Mouse (Mus musculus): ENCODE measurements at regions not wholly inside any gene's neighbourhood (a gene's known extent, or its start where the extent isn't known, plus 50 kb on each side); places are given as distances from the start of the nearest gene placed in this dataset.

- DNase-seq (ENCODE audit: extremely low spot score in 1 of 2, low spot score in 2 of 2), result peak in 1 of 2 experiments; percentile 33
- intact Hi-C loops (cut with DNase I), result no loop called here
Measured at GRCm38 (mm10) chr6:117272227-117272955, 104.1 kb downstream of the Cxcl12 start.

- intact Hi-C loops (cut with DNase I), result no loop called here
- no peak for DNase-seq (ENCODE audit: extremely low spot score in 1 of 2, low spot score in 2 of 2)
Measured at GRCm38 (mm10) chr6:117275915-117276314, 107.6 kb downstream of the Cxcl12 start.

- DNase-seq (ENCODE audit: extremely low spot score in 1 of 2, low spot score in 2 of 2), result no peak
- intact Hi-C loops (cut with DNase I), result no loop called here
Measured at GRCm38 (mm10) chr6:117276850-117277249, 108.5 kb downstream of the Cxcl12 start.

GRCm38 (mm10) chr6:117279297-117279696, 111.0 kb downstream of the Cxcl12 start:
- DNase-seq (ENCODE audit: extremely low spot score in 1 of 2, low spot score in 2 of 2), result no peak
- intact Hi-C loops (cut with DNase I), result no loop called here

GRCm38 (mm10) chr6:117279786-117280411, 111.6 kb downstream of the Cxcl12 start:
- peak in 1 of 2 experiments; percentile 20 for DNase-seq (ENCODE audit: extremely low spot score in 1 of 2, low spot score in 2 of 2)
- intact Hi-C loops (cut with DNase I), result no loop called here

- intact Hi-C loops (cut with DNase I), result no loop called here
- no peak for DNase-seq (ENCODE audit: extremely low spot score in 1 of 2, low spot score in 2 of 2)
Measured at GRCm38 (mm10) chr6:117280911-117281310, 112.6 kb downstream of the Cxcl12 start.

- intact Hi-C loops (cut with DNase I), result no loop called here
- no peak for DNase-seq (ENCODE audit: extremely low spot score in 1 of 2, low spot score in 2 of 2)
Measured at GRCm38 (mm10) chr6:117283616-117284015, 115.3 kb downstream of the Cxcl12 start.

GRCm38 (mm10) chr6:117284376-117285106, 116.2 kb downstream of the Cxcl12 start:
- DNase-seq (ENCODE audit: extremely low spot score in 1 of 2, low spot score in 2 of 2), result no peak

GRCm38 (mm10) chr6:117287396-117287795, 119.1 kb downstream of the Cxcl12 start:
- no peak for DNase-seq (ENCODE audit: extremely low spot score in 1 of 2, low spot score in 2 of 2)
- intact Hi-C loops (cut with DNase I), result no loop called here

More at GRCm38 (mm10) chr6:117284376-117285106, 116.2 kb downstream of the Cxcl12 start:
- intact Hi-C loops (cut with DNase I), result no loop called here

GRCm38 (mm10) chr6:117293780-117294465, 125.6 kb downstream of the Cxcl12 start:
- DNase-seq (ENCODE audit: extremely low spot score in 1 of 2, low spot score in 2 of 2), result no peak
- intact Hi-C loops (cut with DNase I), result no loop called here

GRCm38 (mm10) chr6:117297918-117298317, 129.6 kb downstream of the Cxcl12 start:
- intact Hi-C loops (cut with DNase I), result no loop called here
- no peak for DNase-seq (ENCODE audit: extremely low spot score in 1 of 2, low spot score in 2 of 2)

- DNase-seq (ENCODE audit: extremely low spot score in 1 of 2, low spot score in 2 of 2), result no peak
- intact Hi-C loops (cut with DNase I), result no loop called here
Measured at GRCm38 (mm10) chr6:117299503-117300288, 131.4 kb downstream of the Cxcl12 start.

GRCm38 (mm10) chr6:117303361-117303760, 135.0 kb downstream of the Cxcl12 start:
- DNase-seq (ENCODE audit: extremely low spot score in 1 of 2, low spot score in 2 of 2), result no peak
- intact Hi-C loops (cut with DNase I), result no loop called here

- DNase-seq (ENCODE audit: extremely low spot score in 1 of 2, low spot score in 2 of 2), result no peak
- intact Hi-C loops (cut with DNase I), result no loop called here
Measured at GRCm38 (mm10) chr6:117305736-117306250, 137.5 kb downstream of the Cxcl12 start.

- intact Hi-C loops (cut with DNase I), result no loop called here
- no peak for DNase-seq (ENCODE audit: extremely low spot score in 1 of 2, low spot score in 2 of 2)
Measured at GRCm38 (mm10) chr6:117308636-117309035, 140.3 kb downstream of the Cxcl12 start.

GRCm38 (mm10) chr6:117312891-117313781, 144.8 kb downstream of the Cxcl12 start:
- peak in 1 of 2 experiments; percentile 36 for DNase-seq (ENCODE audit: extremely low spot score in 1 of 2, low spot score in 2 of 2)
- intact Hi-C loops (cut with DNase I), result no loop called here

GRCm38 (mm10) chr6:117313944-117314566, 145.7 kb downstream of the Cxcl12 start:
- intact Hi-C loops (cut with DNase I), result no loop called here
- DNase-seq (ENCODE audit: extremely low spot score in 1 of 2, low spot score in 2 of 2), result no peak
